ENCODE assay signal across 23 mouse cellular contexts in the genomic region with DNA sequence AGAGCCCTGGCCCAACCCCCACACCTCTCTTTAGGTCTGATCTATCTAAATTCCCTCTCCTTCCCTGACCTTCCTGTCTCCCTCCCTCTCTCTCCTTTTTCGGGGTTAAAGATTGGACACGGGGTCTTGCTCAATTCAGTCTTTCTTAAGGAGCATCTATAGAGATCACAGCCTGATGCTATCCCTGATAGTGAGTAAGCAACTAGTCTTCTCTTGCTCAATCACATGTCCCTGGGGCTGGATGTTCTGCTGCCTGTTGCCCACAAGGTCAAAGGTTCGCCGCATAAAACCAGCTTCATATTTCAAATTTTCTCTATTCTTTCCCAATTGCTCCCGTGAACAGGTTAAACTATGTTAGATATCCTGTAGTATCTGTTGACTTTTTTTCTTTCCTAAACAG. TPM values are rescaled to one million over a fixed set of nuclear protein-coding genes. Genes with fewer than 3 reads are reported as not detected.
A peak's percentile ranks its signal among the peaks of the same experiment; 100 is the strongest.
DNase-seq lines count a peak whose midpoint lies in the region; ATAC-seq and TF ChIP-seq lines count a peak whose summit lies in the region.
"Had no signal": no experiment of that assay in that cellular context is flagged by ENCODE, and none has a peak within 500 bp of the region (broad histone marks: within the 10 kb centered on the region; RNA-seq: fewer than 3 reads in every experiment).

No protein-coding gene starts in this region.

- no peak for TF ChIP-seq POLR2A in thymus, adult 2 months (IDR thresholded peaks at IDR 0.05; ENCODE audit: control insufficient read depth, extremely low read depth, insufficient read depth, low read length, poor library complexity)

- H3K36me3 ChIP-seq in intestine, embryonic 15.5 days = no peaks in the 10 kb centered on the region
- H3K36me3 ChIP-seq in thymus, adult 2 months (ENCODE audit: control insufficient read depth, insufficient read depth, low read length) = no peaks in the 10 kb centered on the region
- H3K36me3 ChIP-seq: embryonic facial prominence, embryonic 13.5 days; heart, embryonic 13.5 days; limb, embryonic 10.5 days; liver, embryonic 12.5 days; midbrain, embryonic 15.5 days had no signal

- no peak overlapping the region for H3K27ac ChIP-seq in intestine, embryonic 15.5 days
- no peak overlapping the region for H3K27ac ChIP-seq in thymus, adult 2 months (ENCODE audit: control insufficient read depth, insufficient read depth, low read length)
- H3K27ac ChIP-seq: embryonic facial prominence, embryonic 13.5 days; heart, embryonic 13.5 days; hindbrain, embryonic 14.5 days; left cerebral cortex, adult 2 months; limb, embryonic 10.5 days; liver, embryonic 12.5 days; midbrain, embryonic 15.5 days had no signal

- no peak overlapping the region for H3K9ac ChIP-seq in intestine, embryonic 15.5 days
- H3K9ac ChIP-seq: embryonic facial prominence, embryonic 13.5 days; heart, embryonic 13.5 days; hindbrain, embryonic 14.5 days; liver, embryonic 12.5 days; midbrain, embryonic 15.5 days had no signal

- H3K9me3 ChIP-seq in intestine, embryonic 15.5 days = no peaks in the 10 kb centered on the region
- H3K9me3 ChIP-seq: embryonic facial prominence, embryonic 13.5 days; heart, embryonic 13.5 days; limb, embryonic 10.5 days; liver, embryonic 12.5 days; midbrain, embryonic 15.5 days had no signal

- peak; percentile 34 for DNase-seq in kidney, adult 11 months
- no peak for DNase-seq in kidney, postnatal 4 days
- DNase-seq in 3T3-L1 (ENCODE audit: low read depth, low spot score) (peak; percentile 35), adipocyte (ENCODE audit: low spot score) (peak; percentile 19)
- DNase-seq in gonadal fat pad, adult 2 months (ENCODE audit: low read depth) = peak; percentile 59
- no peak for DNase-seq in thymus, adult 2 months
- DNase-seq: cerebellum, adult 11 months; cerebellum, postnatal 14 days; heart, adult 18-20 months; lung, adult 2 months; lung, postnatal 36 days; thymus, postnatal 4 days had no signal

- ATAC-seq in intestine, embryonic 15.5 days = no peak
- ATAC-seq: forebrain, embryonic 16.5 days; intestine, postnatal 0 days; liver, embryonic 12.5 days; midbrain, embryonic 15.5 days had no signal

- no peak overlapping the region for H3K4me3 ChIP-seq in intestine, embryonic 15.5 days (replicated peaks)
- no peak overlapping the region for H3K4me3 ChIP-seq in thymus, adult 2 months (ENCODE audit: control insufficient read depth, insufficient read depth, low read length)
- H3K4me3 ChIP-seq: embryonic facial prominence, embryonic 13.5 days; heart, embryonic 13.5 days; left cerebral cortex, adult 2 months; limb, embryonic 10.5 days; liver, embryonic 12.5 days; midbrain, embryonic 15.5 days; myocyte had no signal

- no peaks in the 10 kb centered on the region for H3K27me3 ChIP-seq in intestine, embryonic 15.5 days (replicated peaks)
- no peaks in the 10 kb centered on the region for H3K27me3 ChIP-seq in thymus, adult 2 months (ENCODE audit: control insufficient read depth, insufficient read depth, low read length)
- H3K27me3 ChIP-seq: embryonic facial prominence, embryonic 13.5 days; heart, embryonic 13.5 days; liver, embryonic 12.5 days; midbrain, embryonic 15.5 days had no signal

- no peak overlapping the region for H3K4me2 ChIP-seq in intestine, embryonic 15.5 days (replicated peaks)
- H3K4me2 ChIP-seq: embryonic facial prominence, embryonic 13.5 days; heart, embryonic 13.5 days; hindbrain, embryonic 14.5 days; liver, embryonic 12.5 days; midbrain, embryonic 15.5 days had no signal

- no peak for TF ChIP-seq CTCF in thymus, adult 2 months (IDR thresholded peaks at IDR 0.05; ENCODE audit: borderline replicate concordance, control insufficient read depth, extremely low read depth, insufficient read depth, low read length, poor library complexity)

- WGBS in intestine, embryonic 15.5 days = 83% methylated on average over 5 of the region's 5 CpGs
- 89% methylated on average over 5 of the region's 5 CpGs for WGBS in thymus, adult 2 months

- no peaks in the 10 kb centered on the region for H3K4me1 ChIP-seq in intestine, embryonic 15.5 days (replicated peaks)
- no peaks in the 10 kb centered on the region for H3K4me1 ChIP-seq in thymus, adult 2 months (replicated peaks; ENCODE audit: control insufficient read depth, insufficient read depth, low read length)
- H3K4me1 ChIP-seq: embryonic facial prominence, embryonic 13.5 days; heart, embryonic 13.5 days; limb, embryonic 10.5 days; liver, embryonic 12.5 days; midbrain, embryonic 15.5 days had no signal

RNA-seq across cellular contexts. Expression of gene Smarca2, which starts 25.2 kb away (rescaled TPM):
- polyA plus RNA-seq in gonadal fat pad, adult 2 months (2012; rRNA removed) = 37.1 and 40.2 TPM in 2 replicates
- 36.3 and 38.1 TPM in 2 replicates for polyA plus RNA-seq in intestine, embryonic 15.5 days (2015; fragmentation: Nextera tagmentation; extraction: Ambion mirVana)
- 38.9 and 41.2 TPM in 2 replicates for polyA plus RNA-seq in thymus, adult 2 months (2012; rRNA removed)

Comparison
In these comparisons a context has a peak if more than half of its experiments do, and no peak if none do; other contexts are left out.
1. DNase-seq: peak in kidney, adult 11 months (single experiment), 3T3-L1 (single experiment), adipocyte (single experiment) and gonadal fat pad, adult 2 months (single experiment); none in kidney, postnatal 4 days (0 of 2) and thymus, adult 2 months (single experiment).